Mouse (Mus musculus): Measurements from ENCODE around the gene Larp6.

- TF ChIP-seq CTCF (IDR thresholded peaks at IDR 0.05; ENCODE audit: borderline replicate concordance, extremely low read depth, insufficient read depth, insufficient read length) (no peak), POLR2A (IDR thresholded peaks at IDR 0.05; ENCODE audit: borderline replicate concordance, extremely low read depth, insufficient read depth, insufficient read length, poor library complexity, severe bottlenecking) (no peak)
Measured at GRCm38 (mm10) chr9:60759436-60760007, 46.7 kb downstream of the Larp6 start.

All from brain, embryonic 14.5 days (tissue).